Mouse (Mus musculus) limb, embryonic 11.5 days (tissue): ENCODE measurements at regions not wholly inside any gene's neighbourhood (a gene's known extent, or its start where the extent isn't known, plus 50 kb on each side); places are given as distances from the start of the nearest gene placed in this dataset.

Source experiments
- ATAC-seq: fragments of 200-750 bp; cut with Nextera tagmentation; 2 replicates; pipeline ENCODE4 v1.8.0; 2017; ENCODE audit warnings: low read depth; ENCODE audit not compliant: insufficient number of reproducible peaks, low FRiP score, low TSS enrichment
- DNase-seq: peaks from one replicate; pipeline ENCODE4 v3.0.0-alpha.2; 2015; ENCODE audit warnings: low spot score
- H3K27ac ChIP-seq: fragments of 300-500 bp; sonication (generic); replicated peaks from 2 replicates; pipeline ENCODE4 v1.5.1; 2014; ENCODE audit warnings: low read depth, mild to moderate bottlenecking, low read length
- H3K27me3 ChIP-seq: fragments of 300-500 bp; sonication (generic); 2 replicates; pipeline ENCODE4 v1.6.1; 2014; ENCODE audit warnings: mild to moderate bottlenecking, low read length, mixed read lengths; ENCODE audit not compliant: control insufficient read depth, insufficient read depth
- H3K36me3 ChIP-seq: fragments of 300-500 bp; sonication (generic); 2 replicates; pipeline ENCODE4 v1.6.1; 2014; ENCODE audit warnings: mild to moderate bottlenecking, low read length, moderate library complexity, mixed read lengths; ENCODE audit not compliant: control insufficient read depth, insufficient read depth
- H3K4me1 ChIP-seq: fragments of 300-500 bp; sonication (generic); 2 replicates; pipeline ENCODE4 v1.6.1; 2014; ENCODE audit warnings: low read length, mixed read lengths; ENCODE audit not compliant: control insufficient read depth, insufficient read depth
- H3K4me2 ChIP-seq: fragments of 300-500 bp; sonication (generic); 2 replicates; pipeline ENCODE4 v1.6.1; 2014; ENCODE audit warnings: low read depth, mild to moderate bottlenecking, moderate library complexity; ENCODE audit not compliant: severe bottlenecking
- H3K4me3 ChIP-seq: fragments of 300-500 bp; sonication (generic); 2 replicates; pipeline ENCODE4 v1.5.1; 2014; ENCODE audit warnings: low read depth, low read length
- H3K9ac ChIP-seq: fragments of 300-500 bp; sonication (generic); 2 replicates; pipeline ENCODE4 v1.6.1; 2014; ENCODE audit warnings: mild to moderate bottlenecking, low read length
- H3K9me3 ChIP-seq: fragments of 300-500 bp; sonication (generic); 2 replicates; pipeline ENCODE4 v1.6.1; 2016; ENCODE audit warnings: low read length; ENCODE audit not compliant: control insufficient read depth
- WGBS: fragments of 180-500 bp; shearing (Covaris S2); extraction: QIAGEN DNeasy Blood & Tissue Kit; methylation state at CpG from one replicate; pipeline ENCODE4 v1.1.7; 2014; 5-methylcytosine and 5-hydroxymethylcytosine counted together

- no peaks in the 10 kb centered on the region for H3K9me3 ChIP-seq
- DNase-seq (no peak), ATAC-seq (no peak)
- H3K4me3 ChIP-seq, result no peak overlapping the region
- no peak overlapping the region for H3K4me2 ChIP-seq
- H3K27me3 ChIP-seq, result no peaks in the 10 kb centered on the region
- WGBS, result 29% methylated on average over 12 of the region's 12 CpGs
- no peaks in the 10 kb centered on the region for H3K36me3 ChIP-seq
- no peak overlapping the region for H3K9ac ChIP-seq
- H3K4me1 ChIP-seq, result no peaks in the 10 kb centered on the region
- H3K27ac ChIP-seq, result no peak overlapping the region
These were observed 491.4 kb downstream of the Poteg start for GRCm38 (mm10) chr8:27938559-27939492.

GRCm38 (mm10) chr8:27955000-27955399 is 507.5 kb downstream of the Poteg start:
- ATAC-seq (no peak), DNase-seq (no peak)
- no peak overlapping the region for H3K4me2 ChIP-seq
- no peak overlapping the region for H3K27ac ChIP-seq
- no peaks in the 10 kb centered on the region for H3K9me3 ChIP-seq
- no peak overlapping the region for H3K4me3 ChIP-seq
- H3K9ac ChIP-seq, result no peak overlapping the region
- no peaks in the 10 kb centered on the region for H3K27me3 ChIP-seq
- no peaks in the 10 kb centered on the region for H3K4me1 ChIP-seq
- no peaks in the 10 kb centered on the region for H3K36me3 ChIP-seq

GRCm38 (mm10) chr8:27980920-27981319 is 533.5 kb downstream of the Poteg start:
- H3K9ac ChIP-seq, result no peak overlapping the region
- no peaks in the 10 kb centered on the region for H3K9me3 ChIP-seq
- no peaks in the 10 kb centered on the region for H3K4me1 ChIP-seq
- WGBS, result 50% methylated on average over 3 of the region's 3 CpGs
- no peak for DNase-seq
- no peaks in the 10 kb centered on the region for H3K36me3 ChIP-seq
- no peak overlapping the region for H3K4me2 ChIP-seq
- H3K4me3 ChIP-seq, result no peak overlapping the region
- ATAC-seq, result no peak
- H3K27ac ChIP-seq, result no peak overlapping the region
- no peaks in the 10 kb centered on the region for H3K27me3 ChIP-seq

GRCm38 (mm10) chr8:27981769-27982168 is 534.3 kb downstream of the Poteg start:
- H3K4me2 ChIP-seq, result no peak overlapping the region
- H3K9ac ChIP-seq, result no peak overlapping the region
- 83% methylated on average over 5 of the region's 5 CpGs for WGBS
- H3K27me3 ChIP-seq, result no peaks in the 10 kb centered on the region
- H3K4me1 ChIP-seq, result no peaks in the 10 kb centered on the region
- H3K27ac ChIP-seq, result no peak overlapping the region
- no peak overlapping the region for H3K4me3 ChIP-seq
- H3K9me3 ChIP-seq, result no peaks in the 10 kb centered on the region
- no peaks in the 10 kb centered on the region for H3K36me3 ChIP-seq
- DNase-seq (no peak), ATAC-seq (no peak)

- no peaks in the 10 kb centered on the region for H3K36me3 ChIP-seq
- H3K27me3 ChIP-seq, result no peaks in the 10 kb centered on the region
- H3K9ac ChIP-seq, result no peak overlapping the region
- no peaks in the 10 kb centered on the region for H3K4me1 ChIP-seq
- no peak for DNase-seq
- no peak overlapping the region for H3K4me3 ChIP-seq
- no peaks in the 10 kb centered on the region for H3K9me3 ChIP-seq
- ATAC-seq, result no peak
- H3K27ac ChIP-seq, result no peak overlapping the region
- no peak overlapping the region for H3K4me2 ChIP-seq
- WGBS, result 65% methylated on average over 4 of the region's 4 CpGs
These were observed 565.4 kb downstream of the Poteg start for GRCm38 (mm10) chr8:28012849-28013248.
